Mouse (Mus musculus) megakaryocyte, embryonic 14.5 days (primary cell): ENCODE data around the gene Dtx3. TPM values are rescaled to one million over a fixed set of nuclear protein-coding genes. Genes with fewer than 3 reads are reported as not detected.

Experiments used
- H3K27me3 ChIP-seq: replicated peaks from 2 replicates; pipeline ENCODE3; 2012; ENCODE audit warnings: inconsistent platforms
- H3K36me3 ChIP-seq: replicated peaks from 2 replicates; pipeline ENCODE3; 2012; ENCODE audit warnings: low read length, inconsistent platforms, mixed read lengths
- H3K4me1 ChIP-seq: 2 replicates; pipeline ENCODE4 v1.6.1; 2012; ENCODE audit warnings: inconsistent platforms
- H3K4me3 ChIP-seq: replicated peaks from 2 replicates; pipeline ENCODE3; 2012; ENCODE audit warnings: moderate library complexity, mild to moderate bottlenecking, inconsistent platforms
- H3K9me3 ChIP-seq: 2 replicates; pipeline ENCODE4 v1.6.1; 2012; ENCODE audit warnings: inconsistent platforms
- FLI1 ChIP-seq: IDR thresholded peaks from 2 replicates; pipeline ENCODE4 v1.6.1; 2012; ENCODE audit warnings: low read length, inconsistent platforms, mixed read lengths
- GATA1 ChIP-seq: IDR thresholded peaks from 3 replicates; pipeline ENCODE4 v1.6.1; 2012; ENCODE audit warnings: mixed read lengths, low read length, inconsistent platforms, borderline replicate concordance
- polyA plus RNA-seq: library from polyadenylated mRNA; stranded (reverse); fragments of >175 nt; gene quantifications from 2 replicates; pipeline ENCODE4 v1.2.3, GENCODE M21; 2012; ENCODE audit warnings: low replicate concordance; ENCODE audit not compliant: insufficient read depth

Dtx3 gene
- polyA plus RNA-seq, 1 experiment: 51.0 TPM

DNA sequence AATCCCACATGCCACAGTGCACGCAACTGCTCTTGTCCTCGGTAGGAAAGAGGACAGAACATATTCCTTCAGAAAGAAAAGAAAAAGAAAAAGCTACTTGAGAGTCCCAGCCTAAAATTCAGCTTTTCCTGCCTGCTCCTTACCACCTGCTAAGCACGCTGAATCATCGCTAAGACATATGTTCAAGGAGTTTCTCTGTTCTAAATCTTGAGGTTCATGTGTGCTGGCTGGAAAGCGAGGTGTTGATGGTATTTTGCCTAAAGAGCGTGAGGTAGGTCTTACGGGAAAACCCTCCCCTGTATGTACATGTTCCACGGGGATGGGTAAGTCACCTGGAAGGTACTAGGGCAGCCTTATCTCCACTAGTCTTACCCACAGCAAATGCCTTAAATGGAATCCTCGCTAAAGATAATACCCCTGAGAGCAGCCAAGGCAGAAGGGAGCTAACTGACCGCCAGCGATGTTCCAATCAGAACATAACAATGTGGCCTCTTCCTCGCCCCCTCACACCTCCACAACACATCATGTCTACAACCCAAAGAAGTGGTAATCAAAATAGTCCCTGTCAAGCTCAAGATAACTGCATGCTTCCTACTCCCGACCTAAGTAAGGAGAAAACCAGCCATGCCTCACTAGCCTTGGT lies 14.5 kb upstream of the Dtx3 start:
- Histone ChIP-seq H3K4me1 (peaks cover 41% of the 10 kb centered on the region), H3K36me3 (peaks cover 45% of the 10 kb centered on the region)

GRCm38 (mm10) chr10:127208921-127209320 lies 13.4 kb upstream of the Dtx3 start:
- TF ChIP-seq GATA1: no peak
- no peak for TF ChIP-seq FLI1
- Histone ChIP-seq H3K36me3 (peaks cover 55% of the 10 kb centered on the region), H3K4me3 (no peak overlapping the region)

More for the DNA sequence above, 14.5 kb upstream of the Dtx3 start:
- Histone ChIP-seq H3K4me3 (peak overlapping the region; percentile 94), H3K27me3 (no peaks in the 10 kb centered on the region), H3K9me3 (no peaks in the 10 kb centered on the region)
- TF ChIP-seq GATA1: no peak
- TF ChIP-seq FLI1: no peak

DNA sequence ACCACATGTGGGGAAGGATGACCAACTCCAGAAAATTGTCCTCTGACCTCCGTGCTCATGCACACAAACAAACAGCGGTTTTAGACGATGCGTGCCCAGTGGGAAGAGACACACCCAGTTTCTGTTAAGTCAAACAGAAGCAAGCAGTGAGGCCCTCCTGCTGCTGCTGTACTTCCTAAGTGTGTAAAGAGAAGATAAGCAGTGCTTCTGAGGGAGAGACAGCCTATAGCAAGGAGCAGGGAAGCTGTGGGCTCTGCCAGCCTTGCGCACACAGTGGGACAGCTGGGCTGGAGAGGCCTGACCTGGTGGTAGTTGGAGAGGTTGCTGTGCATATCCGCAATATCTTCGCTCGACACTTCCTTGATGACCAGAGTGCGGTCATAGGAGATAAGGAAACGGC lies 9.8 kb upstream of the Dtx3 start:
- TF ChIP-seq GATA1: no peak
- Histone ChIP-seq H3K9me3 (no peaks in the 10 kb centered on the region), H3K4me1 (peaks cover 44% of the 10 kb centered on the region), H3K4me3 (peak overlapping the region; percentile 47), H3K36me3 (peaks cover 90% of the 10 kb centered on the region), H3K27me3 (no peaks in the 10 kb centered on the region)

More at GRCm38 (mm10) chr10:127208921-127209320, 13.4 kb upstream of the Dtx3 start:
- Histone ChIP-seq H3K9me3 (no peaks in the 10 kb centered on the region), H3K27me3 (no peaks in the 10 kb centered on the region), H3K4me1 (peaks cover 44% of the 10 kb centered on the region)

GRCm38 (mm10) chr10:127204589-127204988 lies 9.1 kb upstream of the Dtx3 start:
- Histone ChIP-seq H3K36me3 (peaks cover 97% of the 10 kb centered on the region), H3K9me3 (no peaks in the 10 kb centered on the region), H3K27me3 (no peaks in the 10 kb centered on the region), H3K4me1 (peaks cover 37% of the 10 kb centered on the region), H3K4me3 (no peak overlapping the region)
- TF ChIP-seq GATA1 (no peak), FLI1 (no peak)

DNA sequence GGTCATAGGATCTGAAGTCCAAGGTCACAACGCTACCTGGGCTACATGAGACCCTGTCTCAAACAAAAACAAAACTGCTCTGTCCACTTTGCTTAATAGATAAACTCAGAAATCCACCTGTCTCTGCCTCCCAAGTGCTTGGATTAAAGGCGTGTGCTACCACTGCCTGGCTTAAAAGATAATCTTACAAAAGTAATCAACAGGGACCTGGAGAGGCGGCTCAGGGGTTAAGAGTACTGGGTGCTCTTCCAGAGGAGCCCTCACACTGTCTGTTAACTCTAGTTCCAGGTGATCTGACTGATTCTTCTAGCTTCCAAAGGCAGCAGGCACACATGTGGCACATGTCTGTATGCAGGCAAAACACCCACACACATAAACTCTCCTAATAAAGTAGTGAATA lies 7.6 kb upstream of the Dtx3 start:
- no peaks in the 10 kb centered on the region for H3K27me3 ChIP-seq
- no peaks in the 10 kb centered on the region for H3K9me3 ChIP-seq
- no peak overlapping the region for H3K4me3 ChIP-seq
- TF ChIP-seq FLI1 (no peak), GATA1 (no peak)
- H3K36me3 ChIP-seq: peaks cover 97% of the 10 kb centered on the region
- peaks cover 32% of the 10 kb centered on the region for H3K4me1 ChIP-seq

GRCm38 (mm10) chr10:127200279-127200678 lies 4.8 kb upstream of the Dtx3 start:
- TF ChIP-seq FLI1 (no peak), GATA1 (no peak)
- H3K4me1 ChIP-seq: peaks cover 33% of the 10 kb centered on the region
- H3K9me3 ChIP-seq: no peaks in the 10 kb centered on the region
- no peak overlapping the region for H3K4me3 ChIP-seq
- H3K27me3 ChIP-seq: no peaks in the 10 kb centered on the region
- peaks cover 80% of the 10 kb centered on the region for H3K36me3 ChIP-seq

- H3K4me1 ChIP-seq: peaks cover 33% of the 10 kb centered on the region
- peaks cover 72% of the 10 kb centered on the region for H3K36me3 ChIP-seq
- TF ChIP-seq FLI1: no peak
- TF ChIP-seq GATA1: no peak
- no peaks in the 10 kb centered on the region for H3K9me3 ChIP-seq
- no peak overlapping the region for H3K4me3 ChIP-seq
- no peaks in the 10 kb centered on the region for H3K27me3 ChIP-seq
Observed at GRCm38 (mm10) chr10:127199474-127199873, 3.9 kb upstream of the Dtx3 start.

DNA sequence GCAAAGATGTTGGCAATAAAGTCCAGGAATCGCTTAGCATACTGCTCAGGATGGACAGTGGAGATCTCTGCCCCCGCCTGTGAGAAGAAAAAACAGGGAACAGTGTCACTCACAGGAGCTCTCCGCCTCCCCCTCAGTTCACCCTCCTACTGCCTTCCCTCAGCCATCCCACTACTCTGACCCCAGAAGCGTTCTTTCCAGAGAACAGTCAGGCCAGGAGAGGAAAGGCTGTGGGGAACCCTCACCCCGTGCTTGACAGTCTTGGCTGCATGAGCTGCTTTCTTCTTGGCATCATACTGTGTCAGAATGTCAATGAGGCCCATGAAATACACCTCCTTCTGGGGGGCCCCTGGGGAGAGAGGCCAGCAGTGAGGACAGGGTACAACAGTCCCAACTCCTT lies 3.5 kb upstream of the Dtx3 start:
- Histone ChIP-seq H3K9me3 (no peaks in the 10 kb centered on the region), H3K36me3 (peaks cover 70% of the 10 kb centered on the region), H3K27me3 (no peaks in the 10 kb centered on the region), H3K4me1 (peaks cover 32% of the 10 kb centered on the region), H3K4me3 (no peak overlapping the region)
- no peak for TF ChIP-seq GATA1
- no peak for TF ChIP-seq FLI1

DNA sequence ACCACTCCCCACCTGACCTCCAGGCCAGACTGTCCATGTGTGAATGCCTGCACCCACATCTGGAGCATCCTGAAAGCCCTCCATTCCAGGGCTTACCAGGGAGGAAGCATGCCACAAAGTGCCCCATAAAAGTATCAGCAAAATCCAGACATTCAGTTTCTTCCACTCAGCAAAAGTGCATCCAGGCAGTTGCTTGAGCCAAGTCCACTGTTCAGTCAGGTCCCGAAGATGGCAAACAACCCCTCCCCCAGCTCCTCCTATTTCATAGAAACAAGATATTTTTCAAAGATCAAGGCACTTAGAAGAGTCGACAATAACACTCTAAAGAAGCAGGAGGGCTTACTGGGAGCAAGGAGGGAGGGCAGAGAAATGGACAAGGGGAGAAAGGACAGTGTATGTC lies 3.0 kb upstream of the Dtx3 start:
- peaks cover 64% of the 10 kb centered on the region for H3K36me3 ChIP-seq
- TF ChIP-seq GATA1 (no peak), FLI1 (no peak)
- no peaks in the 10 kb centered on the region for H3K9me3 ChIP-seq
- H3K4me1 ChIP-seq: peaks cover 27% of the 10 kb centered on the region
- H3K27me3 ChIP-seq: no peaks in the 10 kb centered on the region
- no peak overlapping the region for H3K4me3 ChIP-seq

GRCm38 (mm10) chr10:127197505-127198110 lies 2.1 kb upstream of the Dtx3 start:
- Histone ChIP-seq H3K9me3 (no peaks in the 10 kb centered on the region), H3K4me1 (peaks cover 23% of the 10 kb centered on the region), H3K27me3 (no peaks in the 10 kb centered on the region), H3K36me3 (peaks cover 62% of the 10 kb centered on the region), H3K4me3 (no peak overlapping the region)
- TF ChIP-seq GATA1 (no peak), FLI1 (no peak)
